Comparison of ENCODE assay signal across 25 mouse cellular contexts in genomic region chr12:69729246-69729645, GRCm38 (mm10). TPM values are rescaled to one million over a fixed set of nuclear protein-coding genes. Genes with fewer than 3 reads are reported as not detected.
A peak's percentile ranks its signal among the peaks of the same experiment; 100 is the strongest.
DNase-seq lines count a peak whose midpoint lies in the region; ATAC-seq and TF ChIP-seq lines count a peak whose summit lies in the region.
"Had no signal": no experiment of that assay in that cellular context is flagged by ENCODE, and none has a peak within 500 bp of the region (broad histone marks: within the 10 kb centered on the region; RNA-seq: fewer than 3 reads in every experiment).

No protein-coding gene starts in this region.

- no peak for TF ChIP-seq EP300 in liver, postnatal 0 days (IDR thresholded peaks at IDR 0.05; ENCODE audit: low read depth)

- no peak for DNase-seq in forebrain, embryonic 11.5 days (ENCODE audit: low spot score)
- peak; percentile 50 for DNase-seq in heart, adult 11 months
- DNase-seq in heart, adult 18-20 months = no peak
- DNase-seq in R1 (ENCODE audit: low read depth, low spot score) = peak; percentile 79
- DNase-seq in kidney, adult 11 months = no peak
- no peak for DNase-seq in liver, postnatal 0 days
- DNase-seq: adrenal gland, adult 8-10 months; adrenal gland, postnatal 14 days; adrenal gland, postnatal 36 days; B cell, adult 2 months; cerebellum, adult 11-12 months; cerebellum, adult 2 months; cerebellum, adult 9-10 months; cerebellum, postnatal 10 days; cerebellum, postnatal 25 days had no signal

- H3K9me3 ChIP-seq in forebrain, embryonic 15.5 days = no peaks in the 10 kb centered on the region
- H3K9me3 ChIP-seq in forebrain, embryonic 11.5 days (ENCODE audit: control insufficient read depth, low read length) = no peaks in the 10 kb centered on the region
- H3K9me3 ChIP-seq in liver, postnatal 0 days (ENCODE audit: low read length) = no peaks in the 10 kb centered on the region
- H3K9me3 ChIP-seq: embryonic facial prominence, embryonic 10.5 days; embryonic facial prominence, embryonic 12.5 days; forebrain, embryonic 13.5 days; G1E had no signal

- peaks cover 8% of the 10 kb centered on the region for H3K4me1 ChIP-seq in forebrain, embryonic 15.5 days
- no peaks in the 10 kb centered on the region for H3K4me1 ChIP-seq in forebrain, embryonic 11.5 days (replicated peaks; ENCODE audit: control insufficient read depth, insufficient read depth, low read length)
- H3K4me1 ChIP-seq in liver, postnatal 0 days (ENCODE audit: insufficient read depth) = peaks cover 14% of the 10 kb centered on the region

- WGBS in forebrain, embryonic 15.5 days = 95% methylated on average over 1 of the region's 1 CpGs
- 95% methylated on average over 1 of the region's 1 CpGs for WGBS in forebrain, embryonic 11.5 days
- WGBS in liver, postnatal 0 days (ENCODE audit: insufficient replicate concordance) = 100% methylated on average over 1 of the region's 1 CpGs

- no peak overlapping the region for H3K4me3 ChIP-seq in forebrain, embryonic 15.5 days
- H3K4me3 ChIP-seq in forebrain, embryonic 11.5 days (ENCODE audit: low read depth, low read length) = no peak overlapping the region
- H3K4me3 ChIP-seq in liver, postnatal 0 days (ENCODE audit: low read depth, low read length) = no peak overlapping the region
- H3K4me3 ChIP-seq: embryonic facial prominence, embryonic 10.5 days; embryonic facial prominence, embryonic 12.5 days; forebrain, embryonic 13.5 days had no signal

- H3K27me3 ChIP-seq in forebrain, embryonic 15.5 days = no peaks in the 10 kb centered on the region
- H3K27me3 ChIP-seq in forebrain, embryonic 11.5 days (ENCODE audit: control insufficient read depth, insufficient read depth, low read length) = no peaks in the 10 kb centered on the region
- no peaks in the 10 kb centered on the region for H3K27me3 ChIP-seq in liver, postnatal 0 days (ENCODE audit: insufficient read depth, low read length)
- H3K27me3 ChIP-seq: CH12.LX; embryonic facial prominence, embryonic 12.5 days; forebrain, embryonic 13.5 days; Patski had no signal

- no peak for ATAC-seq in forebrain, embryonic 15.5 days (replicated peaks)
- ATAC-seq in forebrain, embryonic 11.5 days (replicated peaks; ENCODE audit: low FRiP score) = no peak
- ATAC-seq in liver, postnatal 0 days = no peak
- ATAC-seq: activated CD4-positive, CD25-positive, alpha-beta regulatory T cell, adult 4 months; CD4-positive, CD25-positive, alpha-beta regulatory T cell, adult 4 months; forebrain, embryonic 13.5 days; forebrain, postnatal 0 days; Patski had no signal

- no peak for TF ChIP-seq CTCF in liver, postnatal 0 days (IDR thresholded peaks at IDR 0.05; ENCODE audit: low read depth)

- H3K36me3 ChIP-seq in forebrain, embryonic 15.5 days = no peaks in the 10 kb centered on the region
- no peaks in the 10 kb centered on the region for H3K36me3 ChIP-seq in forebrain, embryonic 11.5 days (ENCODE audit: control insufficient read depth, insufficient read depth, low read length)
- H3K36me3 ChIP-seq in liver, postnatal 0 days (replicated peaks; ENCODE audit: insufficient read depth, low read length) = 0 out of 2 replicates have a peak, but pooled peaks cover 5% of the 10 kb centered on the region
- H3K36me3 ChIP-seq: embryonic facial prominence, embryonic 10.5 days; embryonic facial prominence, embryonic 12.5 days had no signal

- H3K27ac ChIP-seq in forebrain, embryonic 15.5 days (replicated peaks) = peak overlapping the region; percentile 47
- no peak overlapping the region for H3K27ac ChIP-seq in forebrain, embryonic 11.5 days (ENCODE audit: low read depth, low read length)
- no peak overlapping the region for H3K27ac ChIP-seq in liver, postnatal 0 days (ENCODE audit: low read depth)
- H3K27ac ChIP-seq: embryonic facial prominence, embryonic 10.5 days; embryonic facial prominence, embryonic 12.5 days; forebrain, embryonic 13.5 days had no signal

- no peak overlapping the region for H3K9ac ChIP-seq in forebrain, embryonic 15.5 days (replicated peaks)
- no peak overlapping the region for H3K9ac ChIP-seq in forebrain, embryonic 11.5 days (ENCODE audit: low read length)
- no peak overlapping the region for H3K9ac ChIP-seq in liver, postnatal 0 days (replicated peaks)
- H3K9ac ChIP-seq: embryonic facial prominence, embryonic 12.5 days; forebrain, embryonic 13.5 days; forebrain, postnatal 0 days had no signal

- H3K4me2 ChIP-seq in forebrain, embryonic 15.5 days (replicated peaks) = no peak overlapping the region
- no peak overlapping the region for H3K4me2 ChIP-seq in forebrain, embryonic 11.5 days (ENCODE audit: low read depth, low read length, severe bottlenecking)
- H3K4me2 ChIP-seq in liver, postnatal 0 days (ENCODE audit: low read depth, low read length) = no peak overlapping the region
- H3K4me2 ChIP-seq: embryonic facial prominence, embryonic 12.5 days; forebrain, embryonic 13.5 days had no signal

RNA-seq across cellular contexts. Expression of gene Atp5s, which starts 4.5 kb away (rescaled TPM):
- polyA plus RNA-seq in forebrain, embryonic 15.5 days (2015; fragmentation: Nextera tagmentation; extraction: Ambion mirVana) = 24.3 and 25.9 TPM in 2 replicates
- 18.9 and 23.6 TPM in 2 replicates for polyA plus RNA-seq in forebrain, embryonic 11.5 days (2014; fragmentation: Nextera tagmentation; extraction: Ambion mirVana)
- total RNA-seq in heart, adult 18-20 months (2021) = 10 to 100 TPM; 35.1 to 40.5 TPM
- 18.3 and 20.3 TPM in 2 replicates for polyA plus RNA-seq in liver, postnatal 0 days (2015; fragmentation: Nextera tagmentation; extraction: Ambion mirVana)

RNA-seq across cellular contexts. Expression of gene L2hgdh, which starts 4.6 kb away (rescaled TPM):
- polyA plus RNA-seq in forebrain, embryonic 15.5 days (2015; fragmentation: Nextera tagmentation; extraction: Ambion mirVana) = 12.5 and 14.4 TPM in 2 replicates
- 16.3 TPM in 2 replicates for polyA plus RNA-seq in forebrain, embryonic 11.5 days (2014; fragmentation: Nextera tagmentation; extraction: Ambion mirVana)
- total RNA-seq in heart, adult 18-20 months (2021) = 10 to 100 TPM; 44.2 to 48.3 TPM
- 10.4 and 10.5 TPM in 2 replicates for polyA plus RNA-seq in liver, postnatal 0 days (2015; fragmentation: Nextera tagmentation; extraction: Ambion mirVana)

RNA-seq across cellular contexts. Expression of gene Sos2, which starts 47.6 kb away (rescaled TPM):
- 10.3 and 11.2 TPM in 2 replicates for polyA plus RNA-seq in forebrain, embryonic 15.5 days (2015; fragmentation: Nextera tagmentation; extraction: Ambion mirVana)
- polyA plus RNA-seq in forebrain, embryonic 11.5 days (2014; fragmentation: Nextera tagmentation; extraction: Ambion mirVana) = 13.1 and 13.3 TPM in 2 replicates
- 10 to 100 TPM; 34.9 to 41.0 TPM for total RNA-seq in heart, adult 18-20 months (2021)
- 2.9 and 3.5 TPM in 2 replicates for polyA plus RNA-seq in liver, postnatal 0 days (2015; fragmentation: Nextera tagmentation; extraction: Ambion mirVana)

Comparison
In these comparisons a context has a peak if more than half of its experiments do, and no peak if none do; other contexts are left out.
1. DNase-seq: peak in heart, adult 11 months (single experiment) and R1 (single experiment); none in forebrain, embryonic 11.5 days (single experiment), heart, adult 18-20 months (0 of 2), kidney, adult 11 months (single experiment) and liver, postnatal 0 days (single experiment).